Mouse (Mus musculus): ENCODE results near the gene Hmox1. TPM values are rescaled to one million over a fixed set of nuclear protein-coding genes. Genes with fewer than 3 reads are reported as not detected.

Hmox1 gene
- total RNA-seq, 4 experiments from 2014 or later, result 37.8 to 322 (median 155) TPM

Other genes with a start within 250 kb of the Hmox1 start
- gene Isx, start 220.4 kb upstream of the Hmox1 start, total RNA-seq (2022), result not detected
- 10 to 100 TPM; 20.8 to 29.9 (median 25.2) TPM for gene Hmgxb4, start 100.3 kb upstream of the Hmox1 start, total RNA-seq (2022)
- gene Tom1, start 59.9 kb upstream of the Hmox1 start, total RNA-seq (2022), result 10 to 100 TPM; 37.1 to 54.3 (median 48.0) TPM
- gene Mcm5, start 15.9 kb downstream of the Hmox1 start, total RNA-seq (2022), result 10 to 100 TPM in 3 of 4 experiments, 1 to 10 TPM in 1; 9.8 to 13.0 (median 11.8) TPM
- 10 to 100 TPM in 2 of 4 experiments, 1 to 10 TPM in 2; 4.3 to 12.2 (median 8.6) TPM for gene Rasd2, start 120.3 kb downstream of the Hmox1 start, total RNA-seq (2022)